Mouse (Mus musculus): ENCODE data around the gene Zfhx3. TPM values are rescaled to one million over a fixed set of nuclear protein-coding genes. Genes with fewer than 3 reads are reported as not detected.

The Zfhx3 gene
- polyA plus RNA-seq, 1 experiment from 2014 or later: 6.2 TPM

- Histone ChIP-seq H3K9ac (no peak overlapping the region), H3K36me3 (peaks cover 9% of the 10 kb centered on the region), H3K27ac (replicated peaks) (no peak overlapping the region), H3K4me2 (no peak overlapping the region), H3K27me3 (replicated peaks) (no peaks in the 10 kb centered on the region), H3K4me1 (peaks cover 19% of the 10 kb centered on the region), H3K9me3 (no peaks in the 10 kb centered on the region), H3K4me3 (no peak overlapping the region)
- 84% methylated on average over 10 of the region's 10 CpGs for WGBS
- no peak for ATAC-seq (ENCODE audit: extremely low read depth, insufficient number of reproducible peaks, low FRiP score, low TSS enrichment)
Measured at GRCm38 (mm10) chr8:108853028-108853427, 910.6 kb downstream of the Zfhx3 start.

DNA sequence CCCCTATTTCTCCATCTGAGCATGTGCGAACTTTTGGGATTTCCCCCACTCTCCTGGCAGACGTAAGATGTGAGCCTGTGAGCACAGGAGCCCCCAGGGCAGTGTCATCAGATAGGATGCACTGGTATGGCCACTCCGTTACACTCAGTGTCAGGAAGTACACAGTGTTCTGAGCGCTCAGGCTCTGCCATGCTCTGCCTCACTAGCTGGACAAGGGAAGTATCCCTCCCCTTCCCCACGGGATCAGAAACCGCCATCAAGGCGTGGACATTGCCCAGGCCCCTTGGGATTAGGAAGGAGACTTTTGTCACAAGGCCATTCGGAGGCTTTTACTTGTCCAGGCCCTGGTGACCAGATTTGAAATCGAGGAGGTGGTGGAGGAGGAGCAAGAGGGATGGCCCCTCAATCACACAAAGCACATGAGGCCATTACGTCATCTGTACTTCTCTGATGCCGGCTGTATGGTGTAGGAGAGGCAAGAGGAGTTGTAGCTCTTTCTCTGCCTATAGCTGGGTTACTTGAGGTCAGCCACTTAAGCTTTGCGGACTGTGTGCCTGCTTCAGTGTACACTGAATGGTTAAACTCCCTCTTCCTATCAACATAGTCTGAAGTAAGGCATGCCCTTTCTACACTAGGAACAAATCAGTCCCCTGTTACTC lies 912.1 kb downstream of the Zfhx3 start:
- no peak; the same call in 1 of the 2 replicates for ATAC-seq (ENCODE audit: extremely low read depth, insufficient number of reproducible peaks, low FRiP score, low TSS enrichment)
- Histone ChIP-seq H3K9me3 (no peaks in the 10 kb centered on the region), H3K4me3 (no peak overlapping the region), H3K27ac (replicated peaks) (0 out of 2 replicates have a peak overlapping the region, but pooled peaks have one; percentile 12), H3K4me1 (peaks cover 24% of the 10 kb centered on the region), H3K4me2 (no peak overlapping the region), H3K27me3 (replicated peaks) (no peaks in the 10 kb centered on the region), H3K36me3 (peaks cover 20% of the 10 kb centered on the region), H3K9ac (no peak overlapping the region)
- 44% methylated on average over 12 of the region's 12 CpGs for WGBS

DNA sequence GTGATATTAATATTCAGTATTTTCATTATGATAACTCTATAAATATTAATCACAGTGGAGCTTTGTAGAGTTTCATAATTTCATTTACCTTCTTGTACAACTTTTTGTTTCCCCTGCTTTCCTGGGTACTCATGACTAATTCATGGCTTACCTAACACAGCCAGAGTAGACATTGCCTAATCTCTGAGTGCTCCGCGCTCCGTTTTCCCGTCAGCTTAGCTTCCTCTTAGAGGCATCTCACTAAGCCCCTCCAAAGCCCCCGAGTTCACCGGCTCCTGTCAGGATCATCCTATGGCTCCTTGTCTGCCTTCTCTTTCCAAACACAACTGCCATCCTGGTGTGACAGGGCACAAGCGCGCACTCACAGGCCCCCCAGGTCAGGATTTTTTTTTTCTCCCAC lies 916.6 kb downstream of the Zfhx3 start:
- Histone ChIP-seq H3K4me2 (no peak overlapping the region), H3K27ac (replicated peaks) (no peak overlapping the region), H3K4me1 (peaks cover 24% of the 10 kb centered on the region), H3K4me3 (no peak overlapping the region), H3K27me3 (replicated peaks) (no peaks in the 10 kb centered on the region), H3K36me3 (peaks cover 21% of the 10 kb centered on the region), H3K9ac (no peak overlapping the region), H3K9me3 (no peaks in the 10 kb centered on the region)
- WGBS: 78% methylated on average over 8 of the region's 8 CpGs
- no peak for ATAC-seq (ENCODE audit: extremely low read depth, insufficient number of reproducible peaks, low FRiP score, low TSS enrichment)

GRCm38 (mm10) chr8:108859983-108860382 lies 917.5 kb downstream of the Zfhx3 start:
- Histone ChIP-seq H3K4me2 (no peak overlapping the region), H3K27ac (replicated peaks) (no peak overlapping the region), H3K4me3 (no peak overlapping the region), H3K9me3 (no peaks in the 10 kb centered on the region), H3K4me1 (peaks cover 14% of the 10 kb centered on the region), H3K9ac (no peak overlapping the region), H3K27me3 (replicated peaks) (no peaks in the 10 kb centered on the region), H3K36me3 (peaks cover 21% of the 10 kb centered on the region)
- ATAC-seq (ENCODE audit: extremely low read depth, insufficient number of reproducible peaks, low FRiP score, low TSS enrichment): no peak
- 60% methylated on average over 9 of the region's 9 CpGs for WGBS

- peaks cover 30% of the 10 kb centered on the region for H3K4me1 ChIP-seq
- no peak overlapping the region for H3K4me3 ChIP-seq
- no peaks in the 10 kb centered on the region for H3K9me3 ChIP-seq
- no peak overlapping the region for H3K27ac ChIP-seq (replicated peaks)
- no peak for ATAC-seq (ENCODE audit: extremely low read depth, insufficient number of reproducible peaks, low FRiP score, low TSS enrichment)
- WGBS: 91% methylated on average over 10 of the region's 10 CpGs
- peaks cover 9% of the 10 kb centered on the region for H3K36me3 ChIP-seq
- H3K9ac ChIP-seq: no peak overlapping the region
- no peaks in the 10 kb centered on the region for H3K27me3 ChIP-seq (replicated peaks)
- H3K4me2 ChIP-seq: no peak overlapping the region
Measured at GRCm38 (mm10) chr8:108863440-108863839, 921.0 kb downstream of the Zfhx3 start.

DNA sequence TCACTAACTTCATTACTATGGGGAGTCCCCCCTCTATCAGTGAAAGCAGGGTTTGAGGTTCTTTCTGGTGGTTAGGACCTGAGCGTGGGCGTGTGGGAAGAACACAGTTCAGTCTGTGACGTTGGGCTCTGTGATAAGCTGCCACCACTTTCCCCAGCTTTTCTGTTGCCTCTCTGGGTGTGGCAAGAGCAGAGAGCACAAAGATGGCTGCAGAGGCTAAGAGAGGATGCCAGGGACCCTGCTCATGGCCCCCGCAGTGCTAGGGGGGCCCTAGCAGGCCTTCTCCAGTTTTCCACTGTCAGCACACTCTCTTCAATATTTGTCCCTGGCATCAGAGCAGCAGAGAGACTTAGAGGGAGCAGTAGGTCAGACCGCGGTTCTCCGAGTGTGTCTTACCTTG lies 924.0 kb downstream of the Zfhx3 start:
- peaks cover 38% of the 10 kb centered on the region for H3K4me1 ChIP-seq
- 79% methylated on average over 7 of the region's 7 CpGs for WGBS
- no peaks in the 10 kb centered on the region for H3K9me3 ChIP-seq
- no peak overlapping the region for H3K4me3 ChIP-seq
- H3K27ac ChIP-seq (replicated peaks): no peak overlapping the region
- H3K36me3 ChIP-seq: no peaks in the 10 kb centered on the region; the same call in 1 of the 2 replicates
- no peak for ATAC-seq (ENCODE audit: extremely low read depth, insufficient number of reproducible peaks, low FRiP score, low TSS enrichment)
- H3K9ac ChIP-seq: no peak overlapping the region
- H3K4me2 ChIP-seq: no peak overlapping the region
- no peaks in the 10 kb centered on the region for H3K27me3 ChIP-seq (replicated peaks)

GRCm38 (mm10) chr8:108867482-108868258 lies 925.2 kb downstream of the Zfhx3 start:
- H3K4me3 ChIP-seq: no peak overlapping the region
- peak overlapping the region; percentile 74 for H3K27ac ChIP-seq (replicated peaks)
- H3K27me3 ChIP-seq (replicated peaks): no peaks in the 10 kb centered on the region
- H3K36me3 ChIP-seq: no peaks in the 10 kb centered on the region; the same call in 1 of the 2 replicates
- ATAC-seq (ENCODE audit: extremely low read depth, insufficient number of reproducible peaks, low FRiP score, low TSS enrichment): peak; percentile 28; the same call in 1 of the 2 replicates
- peaks cover 38% of the 10 kb centered on the region for H3K4me1 ChIP-seq
- peak overlapping the region; percentile 30 for H3K4me2 ChIP-seq
- H3K9ac ChIP-seq: no peak overlapping the region; the same call in 1 of the 2 replicates
- no peaks in the 10 kb centered on the region for H3K9me3 ChIP-seq
- 52% methylated on average over 13 of the region's 13 CpGs for WGBS

GRCm38 (mm10) chr8:108868259-108869090 lies 926.0 kb downstream of the Zfhx3 start:
- no peaks in the 10 kb centered on the region for H3K27me3 ChIP-seq (replicated peaks)
- H3K36me3 ChIP-seq: peaks cover 2% of the 10 kb centered on the region; the same call in 1 of the 2 replicates
- WGBS: 54% methylated on average over 14 of the region's 14 CpGs
- ATAC-seq (ENCODE audit: extremely low read depth, insufficient number of reproducible peaks, low FRiP score, low TSS enrichment): no peak
- peaks cover 38% of the 10 kb centered on the region for H3K4me1 ChIP-seq
- H3K27ac ChIP-seq (replicated peaks): peak overlapping the region; percentile 74
- no peak overlapping the region for H3K4me3 ChIP-seq
- H3K4me2 ChIP-seq: peak overlapping the region; percentile 30; the same call in 1 of the 2 replicates
- no peaks in the 10 kb centered on the region for H3K9me3 ChIP-seq
- peak overlapping the region; percentile 58; the same call in 1 of the 2 replicates for H3K9ac ChIP-seq

DNA sequence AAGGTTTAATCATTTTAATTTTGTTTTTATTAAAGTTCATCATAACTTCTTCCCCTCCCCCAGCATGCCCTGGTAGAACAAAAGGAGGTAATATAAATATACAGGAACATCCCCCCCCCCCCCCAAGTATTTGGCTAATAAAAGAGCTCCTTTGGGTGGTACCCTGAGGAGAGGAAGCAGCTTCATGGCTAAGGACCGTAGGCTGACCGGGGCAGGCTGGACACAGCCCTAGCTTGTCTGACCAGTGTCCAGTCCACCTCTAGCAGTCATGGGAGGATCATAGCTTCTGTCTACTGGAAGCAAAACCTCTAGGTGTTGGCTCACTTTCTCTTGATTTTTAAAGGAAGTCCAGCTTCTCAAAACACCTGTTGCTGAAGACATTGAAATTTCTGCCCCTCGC lies 927.0 kb downstream of the Zfhx3 start:
- H3K4me1 ChIP-seq: peaks cover 38% of the 10 kb centered on the region
- H3K9me3 ChIP-seq: no peaks in the 10 kb centered on the region
- no peak for ATAC-seq (ENCODE audit: extremely low read depth, insufficient number of reproducible peaks, low FRiP score, low TSS enrichment)
- H3K4me3 ChIP-seq: no peak overlapping the region
- WGBS: 71% methylated on average over 3 of the region's 3 CpGs
- no peak overlapping the region for H3K27ac ChIP-seq (replicated peaks)
- no peak overlapping the region for H3K4me2 ChIP-seq
- no peak overlapping the region for H3K9ac ChIP-seq
- H3K36me3 ChIP-seq: peaks cover 11% of the 10 kb centered on the region
- H3K27me3 ChIP-seq (replicated peaks): no peaks in the 10 kb centered on the region

DNA sequence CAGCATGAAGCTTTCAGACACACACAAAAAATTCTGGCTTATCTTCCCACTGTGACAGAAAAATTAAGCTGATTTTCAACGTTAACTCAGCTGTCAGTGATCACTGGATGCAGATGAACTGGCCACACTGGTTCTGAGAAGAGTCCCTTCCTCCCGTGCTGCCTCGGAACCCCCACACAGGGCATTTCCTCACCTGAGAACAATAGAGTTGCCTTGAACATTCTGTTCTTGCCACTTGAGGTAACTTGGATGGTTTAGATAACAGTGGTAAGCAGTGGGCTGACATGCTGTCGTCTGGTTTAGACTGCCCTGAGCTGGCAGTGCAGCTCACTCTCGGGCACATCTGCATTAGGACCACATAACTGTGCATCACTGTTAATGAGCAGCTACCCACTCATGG lies 927.5 kb downstream of the Zfhx3 start:
- Histone ChIP-seq H3K9me3 (no peaks in the 10 kb centered on the region), H3K4me1 (peaks cover 38% of the 10 kb centered on the region), H3K27ac (replicated peaks) (no peak overlapping the region), H3K4me3 (no peak overlapping the region), H3K27me3 (replicated peaks) (no peaks in the 10 kb centered on the region), H3K4me2 (no peak overlapping the region), H3K9ac (no peak overlapping the region), H3K36me3 (peaks cover 11% of the 10 kb centered on the region)
- 48% methylated on average over 5 of the region's 5 CpGs for WGBS
- ATAC-seq (ENCODE audit: extremely low read depth, insufficient number of reproducible peaks, low FRiP score, low TSS enrichment): no peak

DNA sequence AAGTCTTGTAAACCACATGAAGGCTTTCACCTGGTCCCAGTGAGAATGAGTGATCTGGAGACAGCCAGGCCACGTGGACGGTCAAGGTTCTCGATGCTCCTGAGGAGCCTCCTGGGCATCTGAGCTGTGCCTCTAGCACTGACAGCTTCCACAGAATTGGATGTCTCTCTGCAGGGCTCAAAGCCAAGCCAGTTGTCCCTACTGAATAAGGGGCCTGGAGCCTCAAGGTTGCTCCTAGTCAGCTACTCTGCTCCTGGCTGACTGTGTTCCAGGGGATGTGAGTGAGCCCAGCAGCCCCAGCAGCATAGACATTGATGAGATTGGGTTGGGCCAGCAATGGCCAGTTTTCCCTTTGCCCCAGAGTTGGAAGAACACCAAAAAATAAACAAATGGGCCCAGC lies 927.9 kb downstream of the Zfhx3 start:
- no peaks in the 10 kb centered on the region for H3K9me3 ChIP-seq
- no peak overlapping the region for H3K27ac ChIP-seq (replicated peaks)
- WGBS: 91% methylated on average over 3 of the region's 3 CpGs
- H3K27me3 ChIP-seq (replicated peaks): no peaks in the 10 kb centered on the region
- no peak overlapping the region for H3K4me2 ChIP-seq
- H3K4me1 ChIP-seq: peaks cover 38% of the 10 kb centered on the region
- peaks cover 11% of the 10 kb centered on the region for H3K36me3 ChIP-seq
- H3K9ac ChIP-seq: no peak overlapping the region
- ATAC-seq (ENCODE audit: extremely low read depth, insufficient number of reproducible peaks, low FRiP score, low TSS enrichment): no peak
- no peak overlapping the region for H3K4me3 ChIP-seq
